Mouse (Mus musculus) liver (tissue): ENCODE data around the gene D5Ertd579e.
"Not testable (repeated sequence)": the region's sequence is repeated elsewhere in the genome, so short reads cannot be mapped to it uniquely, and the experiment has no call there.

Experiments
- DNase-seq: peaks from one replicate; pipeline ENCODE4 v3.0.0-alpha.2; 2020; ENCODE audit warnings: mixed read lengths

The D5Ertd579e gene

DNA sequence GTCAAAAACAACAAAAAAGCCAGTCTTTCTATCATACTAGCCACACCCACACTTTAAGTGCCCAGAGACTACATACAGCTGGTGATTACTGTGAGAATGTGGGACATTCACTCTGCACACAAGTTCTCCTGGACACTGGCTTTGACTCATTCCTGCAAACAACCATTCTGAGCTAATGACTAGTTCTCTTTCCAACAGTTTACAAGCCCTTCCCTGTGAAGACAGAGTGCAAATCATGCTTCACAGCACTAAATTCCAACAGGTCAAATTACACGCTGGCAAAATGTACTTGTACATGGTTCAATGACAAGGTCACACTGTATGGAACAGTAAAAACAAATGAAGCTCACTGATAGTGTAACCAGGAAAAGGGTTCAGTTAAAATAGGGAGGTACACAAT is 17.0 kb downstream of the D5Ertd579e start:
- DNase-seq, result no peak

- DNase-seq, result no peak
Observed at GRCm38 (mm10) chr5:36677907-36678306, 17.9 kb downstream of the D5Ertd579e start.

DNA sequence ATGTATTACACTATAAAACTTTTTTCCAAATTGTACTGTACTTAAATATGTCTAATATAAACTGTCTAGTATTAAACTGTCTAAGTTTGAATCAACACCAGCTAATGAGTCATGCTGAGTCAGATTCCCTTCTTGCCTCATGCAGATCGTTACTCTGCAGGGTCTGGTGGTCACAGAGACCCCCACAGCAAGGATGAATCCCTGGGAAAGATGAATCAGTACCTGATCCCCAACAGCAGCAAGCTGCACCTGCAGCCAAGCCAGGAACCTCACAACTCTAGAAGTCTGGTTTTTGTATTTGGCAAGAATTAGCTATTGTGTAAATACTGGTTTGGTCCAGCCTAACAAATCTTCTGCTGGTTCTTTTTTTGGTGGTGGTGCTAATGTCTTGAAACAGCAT is 20.4 kb downstream of the D5Ertd579e start:
- DNase-seq, result no peak

- DNase-seq, result no peak
Observed at GRCm38 (mm10) chr5:36674658-36675433, 21.0 kb downstream of the D5Ertd579e start.

DNA sequence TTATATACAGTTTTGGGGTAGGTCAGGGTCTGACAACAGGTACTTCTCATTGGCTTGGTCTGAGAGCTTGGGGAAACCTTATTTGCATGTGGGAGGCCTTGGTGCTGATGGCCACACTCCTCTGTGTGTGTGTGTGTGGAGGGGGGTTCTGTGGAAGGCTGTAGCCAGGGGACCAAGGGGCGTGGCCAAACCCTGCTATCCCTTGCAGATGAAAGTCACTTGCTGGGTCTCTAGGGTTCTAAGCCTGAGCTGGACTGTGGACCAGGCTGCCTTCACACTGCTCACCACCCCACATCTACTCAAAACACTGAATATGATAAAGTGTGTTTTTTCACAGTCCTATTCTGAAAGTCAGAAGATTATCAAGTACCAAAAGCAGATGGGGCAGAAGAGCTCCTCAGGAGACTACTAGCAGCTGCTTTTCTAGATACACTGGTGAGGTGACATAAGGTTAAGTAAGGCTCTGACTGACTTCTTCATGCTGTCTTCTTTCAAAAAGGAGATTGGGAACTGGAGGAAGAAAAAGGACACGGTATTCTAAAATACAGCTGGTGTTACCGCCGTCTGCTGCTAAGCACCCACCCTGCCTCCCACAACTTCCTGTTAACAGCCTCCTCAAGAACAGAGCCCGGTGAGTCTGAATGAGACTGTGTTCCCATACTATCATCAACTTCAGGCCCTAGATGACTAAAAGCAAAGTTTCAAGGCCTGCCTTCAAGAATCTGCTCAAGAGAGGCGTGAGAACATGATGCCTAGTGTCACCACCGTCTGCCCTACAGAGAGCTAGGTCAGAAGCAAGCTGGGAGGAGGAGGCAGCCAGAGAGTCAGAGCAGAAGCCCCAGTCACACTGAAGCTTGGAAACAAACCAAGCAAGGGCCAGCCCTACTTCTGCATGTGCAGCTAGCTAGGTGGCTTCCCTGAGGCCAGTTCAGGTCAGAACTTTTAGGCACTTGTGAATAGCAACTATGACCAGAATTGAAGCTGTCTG is 26.5 kb downstream of the D5Ertd579e start:
- no peak for DNase-seq

DNA sequence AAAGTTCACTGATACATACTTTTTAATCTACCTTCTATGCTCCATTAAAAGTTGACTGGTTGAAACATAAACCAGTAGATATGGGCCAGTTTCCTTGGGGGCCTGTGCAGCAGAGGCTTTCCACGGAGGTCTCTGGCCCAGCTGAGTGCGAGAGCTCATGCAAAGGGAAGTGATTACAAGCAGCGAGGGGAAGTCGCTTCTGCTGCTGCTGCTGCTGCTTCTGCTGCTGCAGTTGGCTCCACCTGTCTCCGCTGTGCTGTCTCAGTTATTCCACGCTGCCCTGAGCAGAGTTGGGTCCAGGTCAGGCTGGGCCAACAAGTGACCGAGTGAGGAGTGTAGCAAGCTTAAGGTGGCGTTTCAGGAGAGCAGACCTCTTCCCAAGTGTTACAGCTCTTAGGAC is 27.3 kb downstream of the D5Ertd579e start:
- no peak for DNase-seq

GRCm38 (mm10) chr5:36667986-36668385 is 27.8 kb downstream of the D5Ertd579e start:
- DNase-seq, result not testable (repeated sequence)

DNA sequence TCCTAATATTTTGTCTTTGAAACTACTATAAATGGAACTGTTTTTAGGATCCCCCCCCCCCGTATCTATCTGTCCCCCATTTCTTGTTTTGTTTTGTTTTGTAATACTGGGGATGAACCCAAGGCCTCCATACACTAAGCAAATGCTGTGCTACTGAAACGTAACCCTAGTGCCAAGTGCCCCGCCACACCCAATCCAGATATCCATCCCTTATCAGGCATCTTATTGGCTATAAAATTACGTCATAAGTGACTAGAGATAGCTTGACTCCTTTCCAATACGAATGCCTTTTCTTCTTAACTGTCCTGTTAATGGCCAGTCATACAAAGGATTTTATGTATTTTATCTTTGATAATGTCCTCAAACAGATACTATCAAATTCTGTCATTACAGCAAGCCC is 28.7 kb downstream of the D5Ertd579e start:
- DNase-seq, result no peak

DNA sequence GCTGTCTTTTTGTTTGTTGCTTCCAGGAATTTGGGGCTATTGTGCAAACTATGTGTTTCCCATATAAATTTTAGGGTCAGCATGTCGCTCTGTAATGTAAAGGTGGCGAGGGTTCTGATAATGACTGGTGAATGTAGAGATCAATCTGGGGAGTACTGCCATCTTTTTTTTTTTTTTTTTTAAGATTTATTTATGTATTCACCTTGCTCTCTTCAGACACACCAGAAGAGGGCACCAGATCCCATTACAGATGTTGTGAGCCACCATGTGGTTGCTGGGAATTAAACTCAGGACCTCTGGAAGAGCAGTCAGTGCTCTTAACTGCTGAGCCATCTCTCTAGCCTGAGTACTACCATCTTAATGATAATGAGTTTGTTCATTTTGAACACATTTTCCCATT is 29.1 kb downstream of the D5Ertd579e start:
- DNase-seq, result not testable (repeated sequence)

- no peak for DNase-seq
Observed at GRCm38 (mm10) chr5:36663329-36663728, 32.5 kb downstream of the D5Ertd579e start.

GRCm38 (mm10) chr5:36660977-36661760 is 34.7 kb downstream of the D5Ertd579e start:
- not testable (repeated sequence) for DNase-seq

GRCm38 (mm10) chr5:36625612-36626011 is 70.2 kb downstream of the D5Ertd579e start:
- DNase-seq, result no peak

- no peak for DNase-seq
Observed at GRCm38 (mm10) chr5:36623670-36624069, 72.2 kb downstream of the D5Ertd579e start.

DNA sequence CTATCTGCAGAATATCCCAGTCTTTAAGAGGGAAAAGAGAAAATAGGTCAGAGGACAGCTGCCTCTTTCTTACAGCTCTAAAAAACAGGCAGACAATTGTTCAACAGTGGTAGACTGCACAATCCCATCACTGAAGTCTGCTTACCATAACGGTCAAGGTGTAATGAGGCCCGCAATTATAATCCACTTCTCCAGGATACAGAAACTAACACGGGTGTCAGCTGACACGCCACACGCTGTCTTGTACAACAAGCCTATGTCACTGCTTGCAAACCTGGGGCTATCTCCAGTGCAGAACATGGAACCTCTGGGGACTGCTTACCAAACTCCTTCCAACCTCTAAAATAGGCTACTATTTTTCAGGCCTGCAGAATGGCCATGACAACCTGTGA is 74.8 kb downstream of the D5Ertd579e start:
- peak; percentile 67 for DNase-seq

GRCm38 (mm10) chr5:36620409-36621057 is 75.3 kb downstream of the D5Ertd579e start:
- peak; percentile 66 for DNase-seq

- no peak for DNase-seq
Observed at GRCm38 (mm10) chr5:36618890-36619289, 76.9 kb downstream of the D5Ertd579e start.

- DNase-seq, result no peak
Observed at GRCm38 (mm10) chr5:36618356-36618755, 77.5 kb downstream of the D5Ertd579e start.

DNA sequence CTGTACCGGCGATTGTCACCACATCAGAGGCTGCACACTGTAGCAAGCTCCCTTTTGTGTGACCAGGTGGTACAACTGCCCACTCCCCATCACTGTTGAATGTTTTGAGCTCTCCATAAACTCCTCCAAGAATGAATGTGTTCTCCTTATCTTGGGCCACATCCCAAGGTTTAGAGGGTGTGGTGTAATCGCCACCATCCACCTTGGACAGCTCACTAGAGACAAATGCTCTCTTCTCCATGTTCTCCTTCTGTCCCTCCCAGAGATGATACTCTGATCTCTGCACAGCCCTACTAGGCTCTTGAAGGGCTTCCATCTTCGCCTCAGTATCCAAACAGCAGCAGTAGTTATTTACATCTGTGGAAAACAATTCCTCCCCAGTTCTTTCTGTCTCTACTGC is 81.7 kb downstream of the D5Ertd579e start:
- peak; percentile 56 for DNase-seq

DNA sequence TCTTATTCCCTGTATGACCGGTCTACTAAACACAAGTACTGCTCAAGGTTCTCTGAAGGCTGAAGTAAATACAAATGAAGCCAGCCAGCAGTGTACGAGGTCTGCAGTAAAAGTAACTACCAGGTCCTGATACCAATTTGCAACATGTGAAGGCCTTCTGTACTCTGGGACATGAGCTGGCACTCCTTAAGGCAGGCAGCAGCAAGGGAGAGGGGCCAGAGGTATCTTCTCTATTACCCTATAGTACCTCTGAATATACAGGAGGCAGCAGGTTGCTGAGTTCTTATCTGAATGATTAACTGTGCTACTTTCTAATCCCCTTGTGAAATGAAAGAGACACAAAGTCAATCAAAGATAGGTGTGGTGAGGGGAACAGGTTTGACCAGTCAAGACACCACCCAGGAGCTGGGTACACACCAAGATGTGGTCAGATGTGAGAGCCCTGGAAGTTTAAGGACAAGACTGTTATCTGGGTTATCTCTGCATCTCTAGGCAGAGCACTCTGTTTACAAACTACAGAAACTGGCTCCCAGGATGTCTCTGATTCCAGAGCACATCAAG is 86.8 kb downstream of the D5Ertd579e start:
- DNase-seq, result no peak

DNA sequence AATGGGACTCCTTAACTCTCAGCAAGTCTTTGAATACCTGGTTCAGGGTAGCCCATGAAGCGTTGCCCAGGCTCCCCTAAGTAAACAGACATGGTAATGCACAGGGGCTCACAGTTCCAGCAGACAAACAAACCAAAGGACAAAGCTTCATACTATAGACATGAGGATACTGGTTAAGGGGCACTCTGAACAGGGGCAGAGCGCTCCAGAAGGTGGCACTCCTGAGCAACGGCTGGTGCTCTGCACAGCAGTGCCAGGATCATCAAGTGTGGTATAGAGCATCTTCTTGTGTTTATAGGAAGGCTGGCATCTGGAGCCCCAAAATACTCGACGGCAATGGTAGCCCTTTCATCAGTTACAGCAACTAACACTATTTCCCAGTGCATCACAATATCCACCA is 92.8 kb downstream of the D5Ertd579e start:
- DNase-seq, result peak; percentile 58

DNA sequence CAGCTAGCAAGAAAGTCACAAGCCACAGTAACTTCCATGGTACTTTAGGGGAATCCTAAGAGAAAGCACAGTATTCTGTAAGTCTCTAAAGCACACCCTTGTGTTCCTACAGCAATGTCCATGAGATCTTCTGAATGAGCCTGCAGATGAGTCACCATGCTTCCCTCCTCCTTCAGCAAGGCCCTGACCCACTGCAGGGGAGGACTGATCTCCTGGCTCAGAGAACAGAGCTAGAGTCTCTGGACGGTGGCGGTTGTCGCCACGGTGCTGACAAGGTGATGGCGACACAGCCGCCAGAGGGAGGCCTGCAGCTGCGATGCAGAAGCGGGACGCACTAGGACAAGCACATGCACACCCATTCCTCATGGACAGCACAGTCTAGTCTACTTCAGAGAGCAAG is 93.8 kb downstream of the D5Ertd579e start:
- no peak for DNase-seq

GRCm38 (mm10) chr5:36601492-36601891 is 94.3 kb downstream of the D5Ertd579e start:
- no peak for DNase-seq
